Mouse (Mus musculus) thymus, adult 2 months (tissue): ENCODE data around the gene Spata45.

Experiments used
- CTCF ChIP-seq: fragments of 200-500 bp; IDR thresholded peaks from 2 replicates; pipeline ENCODE4 v1.5.1; 2012; ENCODE audit warnings: mild to moderate bottlenecking, control low read depth, low read length, moderate library complexity, borderline replicate concordance; ENCODE audit not compliant: control insufficient read depth, poor library complexity, insufficient read depth; ENCODE audit errors: extremely low read depth
- POLR2A ChIP-seq: fragments of 200-500 bp; IDR thresholded peaks from 2 replicates; pipeline ENCODE4 v1.6.1; 2012; ENCODE audit warnings: mild to moderate bottlenecking, low read length, control low read depth, moderate library complexity; ENCODE audit not compliant: control insufficient read depth, poor library complexity, insufficient read depth; ENCODE audit errors: extremely low read depth

DNA sequence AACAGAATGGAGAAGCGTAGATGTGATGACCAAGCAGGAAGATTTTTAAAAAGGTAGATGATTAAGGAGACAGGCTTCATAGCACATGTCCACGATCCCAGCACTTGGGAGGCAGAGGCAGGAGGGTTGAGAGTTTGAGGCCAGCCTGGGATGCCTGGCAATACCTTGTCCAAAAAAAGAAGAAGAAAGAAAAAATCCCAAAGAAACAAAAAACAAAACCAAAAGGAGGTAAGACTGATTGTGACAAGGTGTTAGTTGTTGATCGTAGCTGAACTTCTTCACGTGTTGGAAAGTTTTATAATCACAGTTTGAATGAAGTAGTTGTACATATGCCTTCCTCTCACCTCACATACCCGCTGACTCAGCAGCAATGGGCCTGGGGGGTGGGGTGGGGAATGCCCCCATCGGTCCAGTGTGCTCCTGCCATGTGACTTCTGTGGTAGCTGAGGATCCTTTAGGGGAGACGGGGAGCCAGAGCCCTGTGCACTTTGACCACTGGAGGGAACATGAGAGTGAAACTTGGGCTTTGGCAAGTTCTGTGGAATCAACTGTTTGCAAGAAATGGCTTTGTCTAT, 50.0 kb downstream of the Spata45 start:
- TF ChIP-seq CTCF: no peak
- no peak for TF ChIP-seq POLR2A
